Mouse (Mus musculus) heart, embryonic 13.5 days (tissue): ENCODE results near the gene Gpi1. TPM values are rescaled to one million over a fixed set of nuclear protein-coding genes. Genes with fewer than 3 reads are reported as not detected.

Experiments used
- polyA plus RNA-seq: library from polyadenylated mRNA; unstranded; fragments of >200 nt; fragmentation: Nextera tagmentation; extraction: Ambion mirVana; gene quantifications from 2 replicates; pipeline ENCODE4 v1.2.1, GENCODE M21; 2015

Gpi1 gene
- polyA plus RNA-seq, 1 experiment from 2014 or later = 702 TPM

Other genes with a start within 250 kb of the Gpi1 start
- gene Scgb2b27, start 216.4 kb downstream of the Gpi1 start, polyA plus RNA-seq = not detected in 2 replicates
- gene Scgb1b27, start 208.9 kb downstream of the Gpi1 start, polyA plus RNA-seq = not detected in 2 replicates
- not detected in 2 replicates for gene Scgb1b30, start 134.9 kb downstream of the Gpi1 start, polyA plus RNA-seq
- gene Wtip, start 97.1 kb downstream of the Gpi1 start, polyA plus RNA-seq = 4.0 and 5.1 TPM in 2 replicates
- gene Uba2, start 60.7 kb downstream of the Gpi1 start, polyA plus RNA-seq = 111 and 114 TPM in 2 replicates
- 53.3 and 53.8 TPM in 2 replicates for gene Pdcd2l, start 33.7 kb downstream of the Gpi1 start, polyA plus RNA-seq
- 0.37 TPM in 1 of 2 replicates, not detected in the other for gene Gm6096, start 20.7 kb upstream of the Gpi1 start, polyA plus RNA-seq
- gene 4931406P16Rik, start 83.2 kb upstream of the Gpi1 start, polyA plus RNA-seq = 28.4 and 28.7 TPM in 2 replicates
- gene Lsm14a, start 163.0 kb upstream of the Gpi1 start, polyA plus RNA-seq = 59.2 and 63.0 TPM in 2 replicates